Mouse (Mus musculus) kidney, adult 2 months (tissue): ENCODE measurements around the gene Rnase12.

ENCODE experiments used
- CTCF ChIP-seq: fragments of 200-500 bp; conservative IDR thresholded peaks from 2 replicates; pipeline ENCODE4 v1.5.1; 2011; ENCODE audit warnings: low read depth, mild to moderate bottlenecking, control low read depth, low read length, moderate library complexity, mixed read lengths; ENCODE audit not compliant: insufficient read depth, insufficient read length
- POLR2A ChIP-seq: fragments of 200-500 bp; IDR thresholded peaks from one replicate; pipeline ENCODE4 v1.6.1; 2011; ENCODE audit warnings: low read depth, low read length, control low read depth

GRCm38 (mm10) chr14:51074335-51074734 is 16.9 kb upstream of the Rnase12 start, which contains the start of gene Olfr750:
- TF ChIP-seq CTCF (no peak), POLR2A (no peak)
